Mouse (Mus musculus): ENCODE measurements around the gene Hist1h3h.

Gene Hist1h3h

DNA sequence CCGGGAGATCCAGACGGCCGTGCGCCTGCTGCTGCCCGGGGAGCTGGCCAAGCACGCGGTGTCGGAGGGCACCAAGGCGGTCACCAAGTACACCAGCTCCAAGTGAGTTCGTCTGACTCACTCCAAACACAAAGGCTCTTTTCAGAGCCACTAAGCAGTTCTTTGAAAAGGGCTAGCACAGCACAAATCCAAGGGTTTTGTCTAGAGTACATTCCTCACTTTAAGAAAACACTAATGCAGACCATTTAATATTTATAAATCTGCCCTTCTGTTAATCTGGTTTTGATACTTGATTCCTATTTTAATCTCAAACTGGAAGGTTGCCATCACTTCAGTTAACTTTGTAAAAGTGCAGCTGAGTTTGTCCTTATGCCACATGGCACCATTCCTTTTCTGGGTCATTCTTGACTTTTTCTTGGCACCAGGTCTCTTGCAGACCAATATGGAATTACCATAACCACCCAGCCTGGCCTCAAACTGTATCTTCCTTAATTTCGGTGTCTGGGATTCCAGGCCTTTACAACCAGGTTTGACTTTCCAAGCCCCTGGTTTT lies 5.0 kb downstream of the Hist1h3h start:
- in situ Hi-C loops (cut with MboI; ENCODE audit: unreplicated experiment in 2 of 2): loop anchor here (5.0 to 25.0 kb wide), 3 partner anchors 210 to 1715 kb away; partner anchors contain the start of gene Gm11273 (in 1 of the 2)

DNA sequence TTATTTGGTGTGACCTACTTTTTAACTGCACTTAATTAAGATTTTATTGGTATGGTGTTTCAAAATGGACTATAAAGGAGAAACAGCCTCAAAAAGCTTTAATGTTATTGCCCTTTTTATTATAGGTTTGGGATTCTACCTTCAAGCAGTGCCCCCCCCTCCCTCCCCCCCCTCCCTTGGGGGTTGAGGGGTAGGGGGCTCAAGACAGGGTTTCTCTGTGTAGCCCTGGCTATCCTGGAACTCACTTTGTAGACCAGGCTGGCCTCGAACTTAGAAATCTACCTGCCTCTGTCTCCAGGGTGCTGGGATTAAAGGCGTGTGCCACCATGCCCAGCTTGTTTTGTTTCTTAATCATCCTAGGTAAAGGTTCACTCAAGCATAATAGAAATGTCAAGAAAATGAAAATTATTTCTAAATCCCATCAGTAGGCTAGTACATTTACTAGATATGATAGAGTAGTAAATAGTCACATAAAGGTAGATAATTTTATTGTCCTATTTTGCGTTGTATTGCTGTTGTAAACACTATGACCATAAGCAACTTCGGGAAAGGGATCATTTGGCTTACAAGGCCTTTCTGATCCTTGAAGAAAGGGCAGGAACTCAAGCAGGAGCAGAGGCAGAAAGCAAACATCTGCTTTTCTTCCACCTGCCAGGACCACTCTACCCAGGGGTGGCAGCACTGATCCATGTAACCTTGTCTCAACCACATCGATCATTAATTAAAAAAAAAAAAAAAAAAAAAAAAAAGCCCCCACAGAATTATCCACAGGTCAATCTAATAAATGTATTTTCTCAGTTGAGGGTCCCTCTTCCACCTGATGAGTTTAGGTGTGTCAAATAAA lies 5.8 kb downstream of the Hist1h3h start:
- in situ Hi-C loops (cut with MboI; ENCODE audit: unreplicated experiment in 2 of 2): loop anchor here (5.0 to 25.0 kb wide), 3 partner anchors 211 to 1714 kb away; partner anchors contain the start of gene Gm11273 (in 1 of the 2)

- in situ Hi-C loops (cut with MboI; ENCODE audit: unreplicated experiment in 2 of 2): loop anchor here (5.0 to 25.0 kb wide), 6 partner anchors 791 to 1641 kb away; partner anchors contain the start of gene Elmo1 (in 2 of the 2)
These were observed 10.6 kb downstream of the Hist1h3h start for GRCm38 (mm10) chr13:21727948-21728572.

GRCm38 (mm10) chr13:21729544-21729943 lies 12.1 kb downstream of the Hist1h3h start:
- in situ Hi-C loops (cut with MboI; ENCODE audit: unreplicated experiment in 2 of 2): loop anchor here (5.0 to 25.0 kb wide), 6 partner anchors 792 to 1642 kb away; partner anchors contain the start of gene Elmo1 (in 2 of the 2)

DNA sequence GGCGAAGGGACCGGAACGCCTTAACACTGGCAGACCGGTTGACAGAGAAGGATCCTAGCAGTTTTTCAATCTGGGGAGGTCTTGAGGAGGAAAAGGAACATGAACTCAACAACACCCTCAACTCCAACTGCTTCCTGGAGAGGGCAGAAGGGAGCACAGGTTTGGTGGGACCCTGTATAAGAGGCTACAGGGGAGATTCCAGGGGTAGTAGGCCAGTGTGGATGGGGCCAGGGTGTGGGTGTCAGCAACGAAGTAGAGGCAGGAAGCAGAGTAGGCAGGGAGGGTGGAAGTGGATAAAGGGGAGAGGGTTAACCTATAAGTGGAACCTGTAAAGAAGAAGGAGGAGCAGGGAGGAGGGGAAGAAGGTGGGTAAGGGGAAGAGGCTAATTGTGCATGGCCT lies 16.0 kb downstream of the Hist1h3h start:
- in situ Hi-C loops (cut with MboI; ENCODE audit: unreplicated experiment in 2 of 2): loop anchor here (5.0 to 25.0 kb wide), 10 partner anchors 51 to 1646 kb away; partner anchors contain the start of genes Elmo1 (in 2 of the 2), Hist1h1b (in 1 of the 2), Hist1h2an (in 1 of the 2) and Hist1h2bp (in 1 of the 2)

GRCm38 (mm10) chr13:21734010-21734905 lies 16.8 kb downstream of the Hist1h3h start:
- in situ Hi-C loops (cut with MboI; ENCODE audit: unreplicated experiment in 2 of 2): loop anchor here (5.0 to 25.0 kb wide), 10 partner anchors 51 to 1647 kb away; partner anchors contain the start of genes Elmo1 (in 2 of the 2), Hist1h1b (in 1 of the 2), Hist1h2an (in 1 of the 2) and Hist1h2bp (in 1 of the 2)

GRCm38 (mm10) chr13:21734906-21735767 lies 17.7 kb downstream of the Hist1h3h start, which contains the start of gene Hist1h4j:
Hist1h4j (plus strand) TSS chr13:21735064.
- in situ Hi-C loops (cut with MboI; ENCODE audit: unreplicated experiment in 2 of 2): loop anchor here (5.0 to 25.0 kb wide), 10 partner anchors 50 to 1648 kb away; partner anchors contain the start of genes Elmo1 (in 2 of the 2), Hist1h1b (in 1 of the 2), Hist1h2an (in 1 of the 2) and Hist1h2bp (in 1 of the 2)

- in situ Hi-C loops (cut with MboI; ENCODE audit: unreplicated experiment in 2 of 2): loop anchor here (25.0 kb wide), 5 partner anchors 808 to 1658 kb away; partner anchors contain the start of gene Elmo1 (in 2 of the 2)
These were observed 27.5 kb downstream of the Hist1h3h start for GRCm38 (mm10) chr13:21745006-21745405.

DNA sequence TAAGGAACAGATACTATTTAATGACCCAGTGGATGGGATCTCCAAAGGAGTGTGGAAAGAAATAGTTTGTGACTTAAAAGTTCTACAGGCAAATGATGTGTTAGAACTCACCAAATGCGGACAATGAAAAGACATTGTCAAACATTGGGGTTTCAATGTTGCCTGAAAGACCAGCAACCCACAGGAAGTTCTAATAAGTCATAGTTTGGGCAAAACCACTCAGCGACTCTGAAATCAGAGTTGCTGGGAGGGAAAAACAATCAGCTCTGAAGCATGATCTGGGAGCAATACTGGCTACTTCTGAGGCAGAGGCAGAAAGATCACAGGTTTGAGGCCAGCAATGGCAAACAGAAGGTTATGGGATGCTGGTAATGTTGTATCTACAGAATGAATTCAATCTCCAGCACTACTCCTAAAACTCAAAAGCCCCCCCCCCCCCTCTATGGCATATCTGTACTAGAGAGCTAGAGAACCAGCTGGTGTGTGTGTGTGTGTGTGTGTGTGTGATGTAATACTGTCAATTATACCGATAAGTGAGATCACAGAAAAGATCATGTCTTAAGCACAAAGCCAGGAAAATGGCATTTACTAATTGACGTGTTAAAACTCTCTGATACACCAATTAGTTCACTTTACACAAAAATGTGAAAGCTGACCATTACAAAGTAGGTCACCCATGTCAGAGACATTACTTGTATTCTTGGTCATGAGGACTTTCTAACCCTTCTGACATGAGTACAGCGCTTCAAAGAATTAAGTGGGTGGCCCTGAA lies 32.1 kb downstream of the Hist1h3h start:
- in situ Hi-C loops (cut with MboI; ENCODE audit: unreplicated experiment in 2 of 2): loop anchor here (10.0 to 25.0 kb wide), 6 partner anchors 812 to 1805 kb away; partner anchors contain the start of genes Elmo1 (in 2 of the 2), Hist1h1d (in 1 of the 2) and Hist1h4f (in 1 of the 2)

GRCm38 (mm10) chr13:21750159-21751017 lies 32.9 kb downstream of the Hist1h3h start, which contains the start of gene Hist1h4k:
Hist1h4k (minus strand) TSS chr13:21750505.
- in situ Hi-C loops (cut with MboI; ENCODE audit: unreplicated experiment in 2 of 2): loop anchor here in 1 of 2 experiments (10.0 kb wide), 1 partner anchor 1804 kb away; the partner anchor contains the start of genes Hist1h1d and Hist1h4f

DNA sequence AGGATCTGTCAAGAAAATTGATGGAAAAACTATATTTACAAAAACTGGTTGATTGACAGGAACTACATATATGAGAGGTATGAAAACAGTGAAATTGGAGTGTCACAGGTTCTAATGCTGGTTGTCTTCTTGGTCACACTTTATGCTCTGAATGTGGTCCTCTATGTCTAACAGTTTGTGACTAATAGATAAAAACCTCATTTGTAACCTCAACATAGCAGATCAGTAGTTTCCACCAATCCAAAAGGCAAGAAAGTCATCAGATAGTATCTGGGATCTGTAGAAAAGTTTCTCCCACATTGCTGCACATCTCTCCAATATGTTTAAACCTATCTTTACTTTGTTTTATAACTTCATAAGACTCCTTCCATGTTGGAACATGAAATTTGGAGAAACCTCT lies 34.0 kb downstream of the Hist1h3h start:
- in situ Hi-C loops (cut with MboI; ENCODE audit: unreplicated experiment in 2 of 2): loop anchor here in 1 of 2 experiments (10.0 kb wide), 1 partner anchor 1803 kb away; the partner anchor contains the start of genes Hist1h1d and Hist1h4f

DNA sequence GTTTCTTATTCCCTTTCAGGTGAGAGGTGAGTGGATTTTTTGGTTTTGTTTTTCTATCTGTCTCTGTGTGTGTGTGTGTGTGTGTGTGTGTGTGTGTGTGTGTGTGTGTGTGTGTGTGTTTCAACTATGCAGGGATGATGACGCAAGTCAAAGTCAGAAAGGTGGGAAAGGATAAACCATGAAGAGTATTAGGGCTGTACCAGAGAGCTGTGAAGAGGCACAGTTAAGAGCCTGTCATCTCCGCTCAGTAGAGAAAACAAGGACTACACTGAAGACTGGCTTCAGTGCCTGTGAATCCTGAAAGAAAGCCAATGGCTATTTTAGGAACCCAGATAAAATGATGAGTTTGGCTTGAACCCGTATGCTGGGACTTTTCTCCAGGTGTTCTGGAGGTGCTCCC lies 34.4 kb downstream of the Hist1h3h start:
- in situ Hi-C loops (cut with MboI; ENCODE audit: unreplicated experiment in 2 of 2): loop anchor here in 1 of 2 experiments (10.0 kb wide), 1 partner anchor 1803 kb away; the partner anchor contains the start of genes Hist1h1d and Hist1h4f

DNA sequence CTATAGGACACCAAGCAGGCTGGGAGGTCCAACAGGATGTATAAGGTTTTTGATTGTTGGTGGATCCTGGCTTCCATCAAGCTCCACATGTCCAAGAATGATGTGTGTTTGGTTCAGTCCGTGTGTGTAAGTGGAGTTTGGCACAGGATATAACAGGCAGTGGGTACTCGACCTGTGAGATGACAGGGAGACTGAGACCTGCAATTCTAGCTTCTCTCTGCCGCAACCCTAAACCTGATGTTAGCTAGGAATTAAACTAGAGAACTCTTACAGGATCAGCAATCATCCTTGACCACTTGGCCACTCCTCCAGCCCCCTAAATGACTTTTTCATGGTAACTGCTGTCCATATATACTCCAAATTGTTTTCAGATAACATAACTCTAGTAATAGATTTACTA lies 34.9 kb downstream of the Hist1h3h start:
- in situ Hi-C loops (cut with MboI; ENCODE audit: unreplicated experiment in 2 of 2): loop anchor here in 1 of 2 experiments (10.0 kb wide), 1 partner anchor 1802 kb away; the partner anchor contains the start of genes Hist1h1d and Hist1h4f

DNA sequence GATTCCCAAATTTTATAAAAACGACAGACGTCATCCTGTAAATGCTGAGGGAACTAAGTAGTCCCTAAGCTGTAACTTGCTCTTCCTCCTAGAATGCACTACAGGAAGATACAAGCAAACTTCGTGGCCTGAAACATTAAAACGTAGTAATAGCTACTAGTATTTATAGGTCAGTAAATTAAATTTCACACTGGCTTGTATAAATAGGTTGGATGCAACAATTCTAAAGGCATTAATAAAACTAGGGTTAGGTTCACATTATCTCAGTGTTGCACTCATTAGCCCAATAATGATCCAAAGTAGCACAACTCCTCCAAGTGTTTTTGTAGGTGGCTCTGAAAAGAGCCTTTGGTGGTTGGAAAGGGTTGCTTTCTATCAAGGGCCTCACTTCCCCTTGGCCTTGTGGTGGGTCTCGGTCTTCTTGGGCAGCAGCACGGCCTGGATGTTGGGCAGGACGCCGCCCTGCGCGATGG lies 35.6 kb downstream of the Hist1h3h start:
- in situ Hi-C loops (cut with MboI; ENCODE audit: unreplicated experiment in 2 of 2): loop anchor here in 1 of 2 experiments (10.0 kb wide), 1 partner anchor 1802 kb away; the partner anchor contains the start of genes Hist1h1d and Hist1h4f

DNA sequence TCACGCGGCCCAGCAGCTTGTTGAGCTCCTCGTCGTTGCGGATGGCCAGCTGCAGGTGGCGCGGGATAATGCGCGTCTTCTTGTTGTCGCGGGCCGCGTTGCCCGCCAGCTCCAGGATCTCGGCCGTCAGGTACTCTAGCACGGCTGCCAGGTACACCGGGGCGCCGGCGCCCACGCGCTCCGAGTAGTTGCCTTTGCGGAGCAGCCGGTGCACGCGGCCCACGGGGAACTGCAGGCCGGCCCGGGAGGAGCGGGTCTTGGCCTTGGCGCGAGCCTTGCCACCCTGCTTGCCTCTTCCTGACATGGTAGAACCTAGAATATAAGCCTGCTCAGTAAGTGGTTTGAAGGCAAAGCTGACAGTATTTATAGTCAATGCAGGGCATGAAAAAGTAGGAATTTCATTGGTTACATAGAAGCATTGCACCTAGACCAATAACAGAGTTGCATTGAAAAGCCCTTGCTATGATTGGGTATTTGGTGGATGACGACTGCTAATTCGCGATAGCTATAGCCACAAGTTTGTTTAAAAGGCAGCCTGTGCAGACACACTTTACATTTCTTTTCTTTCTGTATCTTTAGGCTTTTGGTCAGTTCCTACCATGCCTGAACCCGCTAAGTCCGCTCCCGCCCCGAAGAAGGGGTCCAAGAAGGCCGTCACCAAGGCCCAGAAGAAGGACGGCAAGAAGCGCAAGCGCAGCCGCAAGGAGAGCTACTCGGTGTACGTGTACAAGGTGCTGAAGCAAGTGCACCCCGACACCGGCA lies 36.2 kb downstream of the Hist1h3h start, which contains the start of the genes Hist1h2ak and Hist1h2bn:
TSS of gene Hist1h2ak (minus strand) at position 304 of the 762 bp plus-strand sequence.
TSS of gene Hist1h2bn (plus strand) at position 600 of the 762 bp plus-strand sequence.
- in situ Hi-C loops (cut with MboI; ENCODE audit: unreplicated experiment in 2 of 2): loop anchor here in 1 of 2 experiments (10.0 kb wide), 1 partner anchor 1801 kb away; the partner anchor contains the start of genes Hist1h1d and Hist1h4f
